Mouse (Mus musculus) layer of hippocampus, postnatal 10 days (tissue): ENCODE measurements at regions not wholly inside any gene's neighbourhood (a gene's known extent, or its start where the extent isn't known, plus 50 kb on each side); places are given as distances from the start of the nearest gene placed in this dataset.
A peak's percentile ranks its signal among the peaks of the same experiment; 100 is the strongest.
"Not testable (repeated sequence)": the region's sequence is repeated elsewhere in the genome, so short reads cannot be mapped to it uniquely, and the experiment has no call there.

Experiments
- DNase-seq, 2 experiments: peaks; one replicate each; pipeline ENCODE4 v3.0.0; 2021; ENCODE audit warnings: low spot score in 2 of 2

DNA sequence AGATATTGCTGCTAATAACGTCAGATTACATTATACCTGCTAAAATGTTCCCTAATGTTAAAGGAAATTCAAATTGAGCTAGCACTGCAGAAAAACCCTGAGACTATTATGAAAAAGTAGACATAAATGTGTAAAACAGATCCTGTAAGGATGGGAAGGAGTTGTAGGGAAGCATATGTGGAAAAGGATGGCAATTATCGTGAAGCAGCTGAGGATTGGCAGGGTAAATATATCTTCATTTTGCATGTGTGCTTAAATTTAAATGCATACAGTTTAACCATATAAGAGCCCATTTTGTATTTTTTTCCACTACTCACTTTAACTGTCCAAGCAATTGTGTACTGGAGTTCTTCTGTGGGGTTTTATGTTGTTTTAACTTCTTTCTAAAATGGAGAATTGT lies 1751.9 kb downstream of the Cntnap5b start:
- DNase-seq, result no peak

DNA sequence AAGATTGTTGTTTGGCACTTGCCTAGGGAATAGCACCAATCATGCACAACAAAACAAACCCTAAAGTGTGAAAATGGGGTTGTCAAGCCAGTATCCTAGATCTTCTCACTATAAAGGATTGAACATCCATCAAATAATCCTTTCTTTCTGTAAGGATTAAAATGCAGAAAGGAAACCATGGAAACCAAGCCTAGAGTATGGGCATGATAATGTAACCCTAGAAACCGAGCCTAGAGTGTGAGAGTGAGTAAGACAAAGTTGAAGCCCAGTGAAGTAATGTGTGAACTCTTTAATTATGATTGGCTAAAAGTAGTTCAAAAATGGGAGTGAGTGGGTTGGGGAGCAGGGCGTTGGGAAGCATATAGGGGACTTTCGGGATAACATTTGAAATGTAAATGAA lies 1757.4 kb downstream of the Cntnap5b start:
- no peak for DNase-seq

DNA sequence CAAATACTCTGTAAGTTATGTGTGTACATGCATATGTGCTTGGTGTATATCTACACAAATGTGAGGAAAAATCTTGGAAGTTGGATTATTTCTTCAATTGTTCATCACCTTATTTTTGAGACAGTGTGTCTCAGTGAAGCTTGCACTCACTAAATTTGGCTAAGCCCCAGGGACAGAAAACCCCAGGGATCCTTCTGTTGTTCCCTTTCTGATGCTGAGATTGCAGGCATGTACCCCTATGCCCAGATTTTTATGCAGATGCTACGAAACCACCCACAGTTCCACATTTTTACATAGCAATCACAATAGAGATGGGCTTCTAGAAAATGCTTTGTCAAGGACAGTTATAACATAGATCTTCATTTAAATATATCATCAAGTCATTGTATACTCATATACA lies 1799.7 kb downstream of the Cntnap5b start:
- peak; percentile 15 to 19 for DNase-seq

DNA sequence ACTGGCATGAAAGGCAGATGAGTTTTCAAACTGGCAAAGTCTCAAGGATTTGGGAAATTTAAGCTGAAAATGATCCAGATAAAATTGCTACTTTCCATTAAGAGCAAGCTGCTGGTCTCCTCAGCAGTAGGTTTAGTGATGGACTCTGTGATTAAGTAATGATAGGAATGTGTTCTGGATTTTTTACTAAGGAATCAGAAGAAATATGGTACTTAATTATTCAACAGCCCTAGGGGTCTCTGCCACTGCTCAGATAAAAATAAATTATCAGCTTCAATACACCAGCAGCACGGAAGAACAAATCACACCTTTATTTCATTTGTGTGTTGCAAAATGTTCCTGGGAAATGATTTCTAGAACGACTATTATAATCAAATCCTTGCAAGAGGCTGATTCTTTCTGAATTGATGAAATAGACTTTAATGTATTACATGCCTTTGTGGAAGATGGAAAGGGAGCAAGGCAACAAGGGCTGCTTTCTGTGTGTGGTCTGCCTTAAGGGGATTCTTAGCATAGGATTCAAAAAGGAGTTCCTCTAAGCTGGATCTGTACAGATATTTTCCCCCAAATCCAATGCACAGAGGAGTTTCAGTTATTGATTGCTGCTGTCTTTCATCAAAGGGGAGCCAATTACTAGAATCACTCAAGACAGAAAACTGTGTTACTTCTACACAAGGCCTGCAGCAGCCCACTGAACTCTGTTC lies 1812.9 kb downstream of the Cntnap5b start:
- DNase-seq, result no peak

DNA sequence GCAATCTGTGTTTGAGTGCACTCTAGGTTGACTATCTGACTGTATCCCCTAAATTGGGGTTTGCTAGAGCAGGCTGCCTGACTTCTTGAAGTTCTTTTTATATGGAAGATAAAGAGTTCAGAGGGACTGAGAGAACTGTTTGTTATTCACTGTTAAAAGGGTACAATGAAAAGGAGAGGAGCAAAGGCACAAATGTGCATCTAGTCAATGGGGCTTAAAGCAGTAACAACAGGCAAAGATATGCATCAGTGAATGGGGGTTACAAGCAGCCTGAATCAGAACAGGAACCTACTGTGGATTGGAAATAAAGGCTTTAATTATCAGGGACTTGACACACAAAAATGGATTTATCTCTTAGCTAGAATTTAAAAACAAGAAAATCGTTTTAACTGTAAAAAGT lies 1855.9 kb downstream of the Cntnap5b start:
- DNase-seq, result no peak

DNA sequence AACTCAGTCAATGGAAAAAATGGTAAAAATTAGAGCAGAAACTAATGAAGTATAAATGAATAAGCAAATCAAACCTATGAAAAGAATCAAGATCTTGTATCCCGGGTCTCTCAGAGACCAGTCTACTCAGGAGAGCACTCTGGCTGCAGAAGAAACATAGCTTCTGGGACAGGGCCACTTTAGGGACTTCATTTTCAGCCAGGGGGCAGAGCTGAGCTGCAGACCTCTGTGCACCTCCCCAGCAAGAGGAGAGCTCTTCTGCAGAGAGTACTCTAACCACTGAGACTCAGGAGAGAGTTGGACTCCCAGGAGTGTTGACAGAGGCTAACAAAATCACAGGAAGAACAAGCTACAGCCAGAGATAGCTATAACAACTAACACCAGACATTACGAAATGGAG lies 1856.4 kb downstream of the Cntnap5b start:
- DNase-seq, result no peak

DNA sequence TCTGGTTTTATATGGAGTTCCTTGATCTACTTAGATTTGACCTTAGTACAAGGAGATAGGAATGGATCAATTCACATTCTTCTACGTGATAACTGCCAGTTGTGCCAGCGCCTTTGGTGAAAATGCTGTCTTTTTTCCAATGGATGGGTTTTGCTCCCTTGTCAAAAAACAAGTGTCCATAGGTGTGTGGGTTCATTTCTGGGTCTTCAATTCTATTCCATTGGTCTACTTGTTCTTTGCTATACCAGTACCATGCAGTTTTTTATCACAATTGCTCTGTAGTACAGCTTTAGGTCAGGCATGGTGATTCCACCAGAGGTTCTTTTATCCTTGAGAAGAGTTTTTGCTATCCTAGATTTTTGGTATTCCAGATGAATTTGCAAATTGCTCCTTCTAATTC lies 1891.7 kb downstream of the Cntnap5b start:
- DNase-seq, result not testable (repeated sequence)

DNA sequence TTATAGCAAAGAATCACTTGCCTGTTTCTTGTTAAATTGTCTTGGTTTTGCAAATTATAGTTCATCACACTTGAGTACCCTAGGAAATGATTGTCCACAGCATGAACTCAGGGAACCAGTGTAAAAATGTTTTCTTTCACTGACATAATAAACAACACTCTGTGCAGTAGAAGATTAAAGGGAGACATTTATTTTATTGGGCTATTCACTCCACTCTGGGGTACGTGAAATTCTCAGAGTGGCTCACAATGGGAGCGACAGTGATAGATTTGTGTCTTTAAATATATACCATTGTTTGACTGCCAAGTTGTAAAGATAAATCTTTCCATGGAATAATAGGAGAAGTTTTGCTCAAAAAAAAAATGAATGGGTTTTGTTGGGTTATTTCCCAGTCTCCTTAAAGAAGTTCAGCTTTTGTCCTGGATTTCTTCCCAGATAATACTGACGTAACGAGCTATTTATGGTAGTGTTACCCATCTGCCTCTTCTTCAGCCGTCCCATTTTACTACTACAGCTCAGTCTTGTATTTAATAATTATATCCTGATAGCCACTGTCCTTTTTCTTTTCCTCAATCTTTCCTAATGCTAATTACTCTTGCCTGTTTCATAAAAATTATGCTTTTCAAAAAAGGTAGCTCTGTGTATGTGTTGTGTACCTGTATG lies 1911.3 kb downstream of the Cntnap5b start:
- DNase-seq, result no peak

DNA sequence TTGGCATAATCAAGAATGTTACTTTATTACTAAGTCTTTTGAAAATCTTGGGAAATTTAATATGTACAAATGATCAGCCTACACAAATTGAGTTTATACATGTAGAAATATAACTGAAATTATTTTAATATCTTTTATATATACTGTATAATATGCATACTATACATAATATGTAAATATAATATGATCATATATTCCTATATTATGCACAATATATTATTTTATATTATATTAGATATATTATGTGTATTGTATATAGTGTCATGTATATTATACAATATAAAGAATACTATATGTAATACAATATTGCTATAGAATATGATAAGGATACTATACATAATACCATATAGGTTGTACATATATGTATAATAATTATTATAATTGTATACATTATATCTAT lies 1912.4 kb downstream of the Cntnap5b start:
- no peak for DNase-seq
